Mouse (Mus musculus): ENCODE results near the gene AF067061.
"Not testable (repeated sequence)": the region's sequence is repeated elsewhere in the genome, so short reads cannot be mapped to it uniquely, and the experiment has no call there.

The AF067061 gene

GRCm38 (mm10) chr13:120262870-120263269 lies at the start of gene AF067061:
Gene AF067061 (plus strand): TSS chr13:120263114.
- DNase-seq (ENCODE audit: extremely low spot score, low spot score), result not testable (repeated sequence)

GRCm38 (mm10) chr13:120215847-120216246 lies 47.1 kb upstream of the AF067061 start, which contains the start of gene Gm21762:
Gene Gm21762 (minus strand): TSS chr13:120215947.
- not testable (repeated sequence) for DNase-seq (ENCODE audit: extremely low spot score, low spot score)

- not testable (repeated sequence) for DNase-seq (ENCODE audit: extremely low spot score, low spot score)
These were observed 42.0 kb upstream of the AF067061 start for GRCm38 (mm10) chr13:120220922-120221321.

- not testable (repeated sequence) for DNase-seq (ENCODE audit: extremely low spot score, low spot score)
These were observed 39.8 kb upstream of the AF067061 start for GRCm38 (mm10) chr13:120223012-120223659.

- not testable (repeated sequence) for DNase-seq (ENCODE audit: extremely low spot score, low spot score)
These were observed 31.1 kb upstream of the AF067061 start for GRCm38 (mm10) chr13:120231798-120232197.

- not testable (repeated sequence) for DNase-seq (ENCODE audit: extremely low spot score, low spot score)
These were observed 30.4 kb upstream of the AF067061 start for GRCm38 (mm10) chr13:120232447-120233049.

- DNase-seq (ENCODE audit: extremely low spot score, low spot score), result not testable (repeated sequence)
These were observed 24.1 kb upstream of the AF067061 start, which contains the start of gene Gm21731 for GRCm38 (mm10) chr13:120238811-120239210. Gene Gm21731 (plus strand): TSS chr13:120239111.

- not testable (repeated sequence) for DNase-seq (ENCODE audit: extremely low spot score, low spot score)
These were observed 11.5 kb upstream of the AF067061 start for GRCm38 (mm10) chr13:120251208-120251924.

GRCm38 (mm10) chr13:120258817-120259658 lies 3.9 kb upstream of the AF067061 start:
- DNase-seq (ENCODE audit: extremely low spot score, low spot score), result not testable (repeated sequence)

GRCm38 (mm10) chr13:120259718-120260117 lies 3.2 kb upstream of the AF067061 start:
- DNase-seq (ENCODE audit: extremely low spot score, low spot score), result not testable (repeated sequence)

GRCm38 (mm10) chr13:120277837-120278236 lies 14.9 kb downstream of the AF067061 start:
- DNase-seq (ENCODE audit: extremely low spot score, low spot score), result not testable (repeated sequence)

GRCm38 (mm10) chr13:120278784-120279183 lies 15.9 kb downstream of the AF067061 start:
- DNase-seq (ENCODE audit: extremely low spot score, low spot score), result no peak

- DNase-seq (ENCODE audit: extremely low spot score, low spot score), result no peak
These were observed 36.5 kb downstream of the AF067061 start for GRCm38 (mm10) chr13:120299324-120299894.

- DNase-seq (ENCODE audit: extremely low spot score, low spot score), result no peak
These were observed 37.1 kb downstream of the AF067061 start, which contains the start of gene BC147527 for GRCm38 (mm10) chr13:120299991-120300442. Gene BC147527 (plus strand): TSS chr13:120300392.

GRCm38 (mm10) chr13:120300853-120301252 lies 37.9 kb downstream of the AF067061 start:
- DNase-seq (ENCODE audit: extremely low spot score, low spot score), result no peak

- DNase-seq (ENCODE audit: extremely low spot score, low spot score), result no peak
These were observed 47.8 kb downstream of the AF067061 start for GRCm38 (mm10) chr13:120310749-120311148.

GRCm38 (mm10) chr13:120313584-120313983 lies 50.7 kb downstream of the AF067061 start:
- DNase-seq (ENCODE audit: extremely low spot score, low spot score), result peak; percentile 21
